In genomic region chr13:59509644-59510366, GRCm38 (mm10) we compare ENCODE assay signal across 12 mouse cellular contexts.
A peak's percentile ranks its signal among the peaks of the same experiment; 100 is the strongest.
DNase-seq lines count a peak whose midpoint lies in the region; ATAC-seq and TF ChIP-seq lines count a peak whose summit lies in the region.
"Had no signal": no experiment of that assay in that cellular context is flagged by ENCODE, and none has a peak within 500 bp of the region (broad histone marks: within the 10 kb centered on the region; RNA-seq: fewer than 3 reads in every experiment).

No protein-coding gene starts in this region.

- H3K4me2 ChIP-seq in stomach, embryonic 16.5 days (ENCODE audit: low read depth, low read length) = no peak overlapping the region

- H3K27ac ChIP-seq in spleen, adult 2 months (ENCODE audit: insufficient read depth, low read length) = peak overlapping the region; percentile 79
- H3K27ac ChIP-seq in stomach, embryonic 16.5 days (ENCODE audit: low read length) = peak overlapping the region; percentile 6; the same call in 1 of the 2 replicates
- H3K27ac ChIP-seq: left cerebral cortex, adult 2 months had no signal

- peak; percentile 68; the same call in 1 of the 2 replicates for ATAC-seq in stomach, embryonic 16.5 days (ENCODE audit: insufficient read depth, low FRiP score)
- ATAC-seq in activated CD4-positive, CD25-positive, alpha-beta regulatory T cell, adult 4 months = no peak
- ATAC-seq: forebrain, postnatal 0 days had no signal

- WGBS in spleen, adult 2 months = 35% methylated on average over 10 of the region's 10 CpGs
- 39% methylated on average over 10 of the region's 10 CpGs for WGBS in lung, adult 2 months
- 51% methylated on average over 10 of the region's 10 CpGs for WGBS in stomach, embryonic 16.5 days

- H3K4me1 ChIP-seq in spleen, adult 2 months (ENCODE audit: control insufficient read depth, insufficient read depth, insufficient read length) = no peaks in the 10 kb centered on the region; the same call in 1 of the 2 replicates
- H3K4me1 ChIP-seq in lung, adult 2 months (ENCODE audit: control insufficient read depth, insufficient read depth, low read length) = peaks cover 8% of the 10 kb centered on the region; the same call in 1 of the 2 replicates
- no peaks in the 10 kb centered on the region for H3K4me1 ChIP-seq in stomach, embryonic 16.5 days (ENCODE audit: control insufficient read depth, insufficient read depth, low read length)

- peak overlapping the region; percentile 39; the same call in 1 of the 2 replicates for H3K4me3 ChIP-seq in spleen, adult 2 months (ENCODE audit: extremely low read depth, insufficient read depth, insufficient read length)
- H3K4me3 ChIP-seq in lung, adult 2 months (replicated peaks; ENCODE audit: extremely low read depth, low read depth, low read length) = no peak overlapping the region
- H3K4me3 ChIP-seq in stomach, embryonic 16.5 days (replicated peaks; ENCODE audit: low read length) = no peak overlapping the region
- H3K4me3 ChIP-seq: left cerebral cortex, adult 2 months had no signal

- TF ChIP-seq CTCF in spleen, adult 2 months (IDR thresholded peaks at IDR 0.05; ENCODE audit: extremely low read depth, insufficient read depth, insufficient read length, insufficient replicate concordance) = no peak
- no peak for TF ChIP-seq CTCF in lung, adult 2 months (IDR thresholded peaks at IDR 0.05; ENCODE audit: insufficient read depth, low read length)

- no peak overlapping the region for H3K9ac ChIP-seq in stomach, embryonic 16.5 days (ENCODE audit: low read length)
- H3K9ac ChIP-seq: forebrain, postnatal 0 days had no signal

- H3K27me3 ChIP-seq in spleen, adult 2 months (ENCODE audit: control insufficient read depth, insufficient read depth, low read length) = no peaks in the 10 kb centered on the region
- no peaks in the 10 kb centered on the region for H3K27me3 ChIP-seq in stomach, embryonic 16.5 days (ENCODE audit: control insufficient read depth, insufficient read depth, low read length)

- DNase-seq in cerebellum, adult 18-20 months = peak; percentile 30 to 54
- DNase-seq in cerebellum, adult 11-12 months = no peak
- peak in 1 of 2 experiments; percentile 7 for DNase-seq in spleen, adult 2 months (ENCODE audit: low read depth in 1 of 2, low spot score in 2 of 2)
- no peak for DNase-seq in spleen, postnatal 10 days (ENCODE audit: low spot score in 2 of 2)
- peak; percentile 59 for DNase-seq in lung, adult 2 months
- no peak for DNase-seq in Muller cell, postnatal 12 days (ENCODE audit: inconsistent ontology term)
- DNase-seq: forebrain, postnatal 0 days; heart, postnatal 10 days; midbrain, embryonic 14.5 days had no signal

- H3K36me3 ChIP-seq in spleen, adult 2 months (ENCODE audit: control insufficient read depth, insufficient read depth, low read length) = peaks cover 5% of the 10 kb centered on the region
- H3K36me3 ChIP-seq in stomach, embryonic 16.5 days (ENCODE audit: control insufficient read depth, insufficient read depth, low read length) = no peaks in the 10 kb centered on the region

- no peaks in the 10 kb centered on the region for H3K9me3 ChIP-seq in stomach, embryonic 16.5 days (replicated peaks; ENCODE audit: control insufficient read depth, low read length)

- TF ChIP-seq POLR2A in spleen, adult 2 months (IDR thresholded peaks at IDR 0.05; ENCODE audit: low read depth, low read length) = no peak
- no peak for TF ChIP-seq POLR2A in lung, adult 2 months (IDR thresholded peaks at IDR 0.05; ENCODE audit: borderline replicate concordance, extremely low read depth, low read depth, low read length)

Comparison
In these comparisons a context has a peak if more than half of its experiments do, and no peak if none do; other contexts are left out.
1. DNase-seq: peak in cerebellum, adult 18-20 months (2 of 2) and lung, adult 2 months (single experiment); none in cerebellum, adult 11-12 months (single experiment), spleen, postnatal 10 days (0 of 2) and Muller cell, postnatal 12 days (single experiment).